Mouse (Mus musculus) liver, embryonic 16.5 days (tissue): ENCODE data around the gene Gm28042. TPM values are rescaled to one million over a fixed set of nuclear protein-coding genes. Genes with fewer than 3 reads are reported as not detected.
A peak's percentile ranks its signal among the peaks of the same experiment; 100 is the strongest.

Experiments used
- ATAC-seq: fragments of 200-750 bp; cut with Nextera tagmentation; 2 replicates; pipeline ENCODE4 v1.8.0; 2017; ENCODE audit warnings: low read depth, mild to moderate bottlenecking, moderate number of reproducible peaks, moderate library complexity
- H3K27ac ChIP-seq: fragments of 300-500 bp; sonication (generic); 2 replicates; pipeline ENCODE4 v1.5.1; 2014; ENCODE audit warnings: mild to moderate bottlenecking, low read length
- H3K27me3 ChIP-seq: fragments of 300-500 bp; sonication (generic); 2 replicates; pipeline ENCODE4 v1.6.1; 2014; ENCODE audit warnings: low read depth, low read length, mixed read lengths; ENCODE audit not compliant: control insufficient read depth, insufficient read depth
- H3K36me3 ChIP-seq: fragments of 300-500 bp; sonication (generic); 2 replicates; pipeline ENCODE4 v1.6.1; 2014; ENCODE audit warnings: mild to moderate bottlenecking; ENCODE audit not compliant: control insufficient read depth, insufficient read depth
- H3K4me1 ChIP-seq: fragments of 300-500 bp; sonication (generic); 2 replicates; pipeline ENCODE4 v1.6.1; 2014; ENCODE audit warnings: low read depth, low read length, mixed read lengths; ENCODE audit not compliant: control insufficient read depth
- H3K4me2 ChIP-seq: fragments of 300-500 bp; sonication (generic); 2 replicates; pipeline ENCODE4 v1.6.1; 2014; ENCODE audit warnings: low read depth, low read length, mixed read lengths
- H3K4me3 ChIP-seq: fragments of 300-500 bp; sonication (generic); 2 replicates; pipeline ENCODE4 v1.5.1; 2014; ENCODE audit warnings: low read depth, mild to moderate bottlenecking, low read length
- H3K9ac ChIP-seq: fragments of 300-500 bp; sonication (generic); 2 replicates; pipeline ENCODE4 v1.6.1; 2014; ENCODE audit warnings: low read depth, low read length
- H3K9me3 ChIP-seq: fragments of 300-500 bp; sonication (generic); replicated peaks from 2 replicates; pipeline ENCODE4 v1.6.1; 2016; ENCODE audit warnings: low read length; ENCODE audit not compliant: control insufficient read depth
- WGBS: fragments of 180-500 bp; shearing (Covaris S2); extraction: QIAGEN DNeasy Blood & Tissue Kit; methylation state at CpG from one replicate; pipeline ENCODE4 v1.1.7; 2014; ENCODE audit not compliant: insufficient replicate concordance; 5-methylcytosine and 5-hydroxymethylcytosine counted together
- polyA plus RNA-seq: library from polyadenylated mRNA; unstranded; fragments of >200 nt; fragmentation: Nextera tagmentation; extraction: Ambion mirVana; gene quantifications from 2 replicates; pipeline ENCODE4 v1.2.1, GENCODE M21; 2015

Gene Gm28042
- polyA plus RNA-seq, 1 experiment from 2014 or later = 1.1 TPM

DNA sequence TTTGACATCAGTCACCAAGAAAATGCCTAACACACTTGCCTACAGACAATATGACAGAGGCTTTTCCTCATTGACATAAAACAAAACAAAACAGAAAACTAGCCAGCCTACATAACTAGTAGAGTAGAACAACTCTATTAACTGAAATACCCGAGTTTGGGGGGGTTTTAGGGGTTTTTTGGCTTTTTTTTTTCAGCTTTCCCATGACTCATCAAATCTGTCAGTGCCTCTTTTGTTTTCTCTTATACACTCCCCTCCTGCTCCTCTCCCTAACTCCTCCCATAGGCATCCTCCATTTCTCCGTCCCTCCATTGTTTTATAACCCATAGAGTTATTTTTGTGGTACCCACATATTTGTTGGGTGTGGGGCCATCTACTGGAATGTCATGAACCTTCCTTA is 33.8 kb upstream of the Gm28042 start:
- H3K4me3 ChIP-seq = no peak overlapping the region
- no peak overlapping the region for H3K9ac ChIP-seq
- H3K36me3 ChIP-seq = no peaks in the 10 kb centered on the region
- H3K27me3 ChIP-seq = no peaks in the 10 kb centered on the region
- H3K4me2 ChIP-seq = no peak overlapping the region
- no peak overlapping the region for H3K27ac ChIP-seq
- H3K9me3 ChIP-seq = no peaks in the 10 kb centered on the region
- no peak for ATAC-seq
- H3K4me1 ChIP-seq = peaks cover 3% of the 10 kb centered on the region
- 40% methylated on average over 2 of the region's 2 CpGs for WGBS

DNA sequence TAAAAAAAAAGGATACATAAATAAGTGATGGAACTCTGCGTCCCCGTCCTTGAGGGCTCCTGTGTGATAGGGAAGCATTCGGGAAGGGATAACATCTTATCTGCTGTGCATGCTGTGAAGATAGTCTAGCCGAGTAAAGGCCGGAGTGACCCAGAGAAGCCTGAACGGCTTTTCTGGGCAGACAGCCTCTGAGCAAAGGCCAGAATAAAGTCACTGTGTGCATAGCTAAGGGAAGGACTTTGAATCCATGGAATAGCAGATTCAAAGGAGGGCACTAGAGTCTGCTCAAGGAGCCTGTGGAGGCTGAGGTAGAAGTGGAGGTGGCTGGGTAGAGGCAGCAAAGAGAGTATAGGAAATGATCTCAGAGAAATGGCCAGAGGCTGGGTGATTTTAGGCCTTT is 32.5 kb upstream of the Gm28042 start:
- ATAC-seq = no peak
- no peaks in the 10 kb centered on the region for H3K27me3 ChIP-seq
- H3K9me3 ChIP-seq = no peaks in the 10 kb centered on the region
- no peak overlapping the region for H3K4me3 ChIP-seq
- H3K4me2 ChIP-seq = no peak overlapping the region
- H3K27ac ChIP-seq = no peak overlapping the region
- 52% methylated on average over 6 of the region's 6 CpGs for WGBS
- peaks cover 3% of the 10 kb centered on the region for H3K4me1 ChIP-seq
- H3K36me3 ChIP-seq = no peaks in the 10 kb centered on the region
- H3K9ac ChIP-seq = no peak overlapping the region

DNA sequence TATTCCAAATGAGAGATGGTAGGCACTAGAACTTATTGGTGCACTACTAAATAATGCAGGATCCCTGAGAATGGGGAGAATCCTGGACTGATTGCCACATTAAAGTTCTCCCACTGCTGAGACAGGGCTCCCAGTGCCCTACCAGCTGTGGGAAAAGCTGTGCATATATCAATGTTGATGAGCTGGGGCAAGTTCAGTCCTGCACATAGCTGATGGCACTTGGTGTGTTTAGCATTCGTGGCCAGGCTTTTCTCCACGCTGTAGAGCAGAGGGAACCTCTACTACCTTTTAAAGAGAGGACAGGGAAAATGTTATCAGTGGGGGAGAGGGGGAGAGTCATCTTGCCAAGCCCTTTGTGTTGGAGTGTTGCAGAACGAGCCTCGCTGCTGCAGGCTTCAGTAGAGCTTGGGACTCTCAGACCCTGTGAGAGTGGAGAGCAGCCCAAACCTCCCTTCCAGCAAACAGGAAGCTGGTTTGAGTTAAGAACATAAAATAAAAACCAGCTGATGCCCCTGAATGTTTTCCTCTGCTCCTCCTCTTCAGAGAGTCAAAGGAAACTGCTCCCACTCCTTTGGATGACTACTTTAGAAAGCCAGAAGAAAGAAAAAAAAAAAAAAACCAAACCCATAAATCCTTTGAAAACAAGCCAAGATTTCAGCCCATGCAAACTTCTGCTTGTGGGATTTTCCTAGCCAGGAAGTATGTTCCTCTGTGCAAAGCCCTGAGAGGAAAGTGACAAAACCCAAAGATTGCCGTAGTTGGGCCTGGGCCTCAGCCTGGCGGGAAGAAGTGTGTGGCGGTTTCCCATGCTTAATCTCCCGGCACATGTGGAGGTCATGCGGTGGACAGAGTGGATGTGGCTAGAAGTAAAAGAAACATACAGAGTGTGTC is 31.7 kb upstream of the Gm28042 start:
- ATAC-seq = no peak
- Histone ChIP-seq H3K27ac (peak overlapping the region; percentile 48), H3K4me1 (peaks cover 3% of the 10 kb centered on the region)

DNA sequence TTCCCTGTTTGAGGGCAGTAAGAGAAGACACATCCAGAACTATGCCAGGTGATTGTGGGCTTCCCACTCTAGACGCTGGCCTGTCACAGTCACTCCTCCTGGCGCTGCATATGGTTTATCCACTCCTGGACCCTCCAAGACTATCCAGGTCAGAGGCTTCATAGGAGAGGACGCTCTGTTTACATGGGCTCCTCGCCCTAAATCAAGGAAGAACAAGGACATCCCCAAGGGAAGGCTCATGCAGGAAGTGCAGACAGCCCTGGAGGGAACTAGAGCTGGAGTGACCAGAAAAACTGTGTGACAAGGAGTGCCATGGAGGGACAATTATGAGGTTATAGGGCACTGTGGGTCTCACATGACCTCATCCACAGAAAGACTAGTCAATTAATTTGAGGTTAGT is 29.9 kb upstream of the Gm28042 start:
- Histone ChIP-seq H3K9ac (no peak overlapping the region), H3K36me3 (no peaks in the 10 kb centered on the region), H3K9me3 (no peaks in the 10 kb centered on the region), H3K4me1 (peaks cover 3% of the 10 kb centered on the region), H3K4me3 (no peak overlapping the region), H3K4me2 (no peak overlapping the region), H3K27me3 (no peaks in the 10 kb centered on the region), H3K27ac (no peak overlapping the region)
- WGBS = 73% methylated on average over 4 of the region's 4 CpGs
- ATAC-seq = no peak

More for the DNA sequence above, 31.7 kb upstream of the Gm28042 start:
- Histone ChIP-seq H3K4me2 (no peak overlapping the region), H3K4me3 (no peak overlapping the region), H3K27me3 (no peaks in the 10 kb centered on the region), H3K9me3 (no peaks in the 10 kb centered on the region), H3K36me3 (no peaks in the 10 kb centered on the region), H3K9ac (no peak overlapping the region)
- WGBS = 40% methylated on average over 9 of the region's 9 CpGs

DNA sequence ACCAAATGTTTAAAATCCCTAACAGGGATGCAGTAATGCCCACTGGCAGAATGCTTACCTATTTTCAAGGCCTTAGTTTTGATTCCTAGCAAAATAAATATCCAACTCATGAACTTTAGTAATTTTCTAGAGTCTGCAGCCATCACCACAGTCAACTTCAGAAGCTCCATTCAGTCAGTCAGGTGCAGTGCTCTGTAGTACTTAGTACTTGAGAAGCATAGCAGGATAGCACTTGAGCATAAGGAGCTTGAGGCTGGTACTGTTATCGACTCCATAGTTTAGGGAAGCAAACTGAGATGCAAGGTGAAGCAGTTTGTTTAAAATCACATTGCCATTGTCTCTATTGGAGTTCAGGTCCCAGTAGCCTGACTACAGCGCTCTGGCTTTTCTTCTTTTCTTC is 27.6 kb upstream of the Gm28042 start:
- Histone ChIP-seq H3K4me1 (peaks cover 3% of the 10 kb centered on the region), H3K36me3 (no peaks in the 10 kb centered on the region), H3K4me2 (no peak overlapping the region), H3K4me3 (no peak overlapping the region), H3K27me3 (no peaks in the 10 kb centered on the region), H3K27ac (no peak overlapping the region), H3K9me3 (no peaks in the 10 kb centered on the region), H3K9ac (no peak overlapping the region)
- WGBS = 67% methylated on average over 2 of the region's 2 CpGs
- ATAC-seq = no peak

DNA sequence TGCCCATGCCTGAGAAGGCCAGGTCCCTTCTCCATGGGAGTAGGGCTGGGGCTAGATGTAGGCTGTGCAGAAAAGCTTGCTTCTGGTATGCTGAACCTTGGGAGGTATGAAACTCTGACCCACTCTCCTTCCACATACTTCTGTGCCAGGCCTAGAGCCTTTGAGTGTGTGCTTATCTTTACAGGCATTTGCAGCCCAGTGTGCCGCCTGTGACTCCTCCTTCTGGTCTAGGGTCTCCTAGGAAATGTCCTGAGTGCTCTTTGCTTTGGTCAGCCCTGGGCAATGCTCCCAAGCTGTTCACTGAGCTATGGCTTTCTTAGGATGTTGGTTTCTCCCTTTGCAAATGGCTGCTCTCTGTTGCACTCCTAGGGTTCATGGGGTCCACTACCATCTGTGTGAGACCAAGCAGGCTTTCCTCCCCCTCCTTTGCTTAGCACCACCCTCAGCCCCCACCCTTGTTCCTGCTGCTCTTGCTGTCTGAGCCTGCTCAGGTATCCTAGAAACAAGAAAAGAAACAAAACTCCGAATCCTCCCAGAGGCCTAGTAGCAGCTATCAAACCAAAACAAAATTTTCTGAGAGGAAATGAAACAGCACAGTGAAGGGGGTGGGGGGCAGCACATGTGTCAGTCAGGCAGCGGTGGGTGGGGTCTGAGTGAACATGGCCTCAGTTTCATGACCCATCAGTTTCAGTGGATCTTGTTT is 26.3 kb upstream of the Gm28042 start:
- Histone ChIP-seq H3K4me3 (no peak overlapping the region), H3K4me1 (no peaks in the 10 kb centered on the region), H3K27ac (no peak overlapping the region), H3K27me3 (no peaks in the 10 kb centered on the region), H3K4me2 (no peak overlapping the region), H3K9me3 (no peaks in the 10 kb centered on the region), H3K36me3 (no peaks in the 10 kb centered on the region), H3K9ac (no peak overlapping the region)
- WGBS = 39% methylated on average over 3 of the region's 3 CpGs
- no peak for ATAC-seq

DNA sequence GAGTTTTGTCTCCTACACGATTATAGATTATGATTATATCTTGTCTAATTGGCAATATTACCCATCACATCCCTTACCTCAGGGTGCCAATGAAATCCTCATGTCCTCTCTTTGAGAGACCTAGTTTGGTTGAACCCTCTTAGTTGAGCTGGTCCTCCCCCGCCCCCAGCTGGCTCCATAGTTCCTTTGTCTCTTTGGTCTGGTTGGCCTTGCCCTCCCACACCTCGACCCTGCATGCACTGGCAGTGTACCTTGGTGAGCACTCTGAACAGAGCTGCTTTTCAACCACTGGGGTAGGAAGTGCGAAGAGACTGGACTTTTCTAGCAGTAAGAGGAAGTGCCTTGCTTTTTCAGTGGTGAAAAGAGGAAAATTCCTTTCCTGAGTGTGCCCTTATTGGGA is 25.3 kb upstream of the Gm28042 start:
- H3K4me1 ChIP-seq = no peaks in the 10 kb centered on the region

DNA sequence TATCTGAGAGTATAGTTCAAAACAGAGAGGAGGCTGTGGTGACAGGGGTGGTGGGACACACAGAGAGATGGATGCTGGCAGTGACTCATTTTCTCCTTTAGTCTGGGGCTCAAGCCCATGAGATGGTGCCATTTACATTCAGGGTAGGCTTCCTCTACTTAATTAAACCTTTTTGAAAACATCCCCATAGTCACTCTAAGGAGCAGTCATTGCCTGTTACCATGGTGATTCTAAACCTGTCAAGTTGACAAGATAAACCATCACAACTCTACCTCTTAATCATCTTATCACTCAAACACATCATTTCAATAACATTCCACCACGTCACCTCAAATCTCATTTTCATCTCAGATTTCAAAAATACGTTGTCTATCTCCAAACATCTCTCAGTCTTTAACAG is 23.3 kb upstream of the Gm28042 start:
- Histone ChIP-seq H3K9ac (no peak overlapping the region), H3K4me2 (no peak overlapping the region), H3K27me3 (no peaks in the 10 kb centered on the region), H3K36me3 (no peaks in the 10 kb centered on the region), H3K4me1 (no peaks in the 10 kb centered on the region), H3K9me3 (no peaks in the 10 kb centered on the region), H3K27ac (no peak overlapping the region), H3K4me3 (no peak overlapping the region)
- WGBS = 61% methylated on average over 2 of the region's 2 CpGs
- ATAC-seq = no peak

More for the DNA sequence above, 25.3 kb upstream of the Gm28042 start:
- 51% methylated on average over 4 of the region's 4 CpGs for WGBS
- H3K27me3 ChIP-seq = no peaks in the 10 kb centered on the region
- no peaks in the 10 kb centered on the region for H3K9me3 ChIP-seq
- no peak for ATAC-seq
- no peaks in the 10 kb centered on the region for H3K36me3 ChIP-seq
- no peak overlapping the region for H3K9ac ChIP-seq
- no peak overlapping the region for H3K27ac ChIP-seq
- no peak overlapping the region for H3K4me2 ChIP-seq
- no peak overlapping the region for H3K4me3 ChIP-seq

DNA sequence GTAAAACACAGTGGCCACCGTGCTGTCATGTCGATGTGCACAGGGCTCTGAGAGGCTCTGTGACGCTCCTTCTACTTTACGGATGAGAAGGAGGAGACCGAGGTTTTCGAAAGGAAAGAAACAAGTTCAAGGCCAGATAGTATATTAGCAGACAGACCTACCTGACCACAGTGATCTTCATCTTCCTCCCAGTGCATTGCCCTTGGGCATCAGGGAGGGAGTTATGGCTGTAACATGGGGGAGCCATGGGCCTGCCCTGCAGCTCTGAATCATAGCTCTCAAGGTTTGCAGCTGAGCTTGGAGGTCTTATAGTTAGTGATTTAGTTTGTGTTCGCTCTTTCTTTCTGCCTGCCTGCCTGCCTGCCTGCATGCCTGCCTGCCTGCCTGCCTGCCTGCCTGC is 20.6 kb upstream of the Gm28042 start:
- H3K27me3 ChIP-seq = no peaks in the 10 kb centered on the region
- H3K27ac ChIP-seq = no peak overlapping the region
- no peaks in the 10 kb centered on the region for H3K36me3 ChIP-seq
- no peak overlapping the region for H3K4me2 ChIP-seq
- no peak overlapping the region for H3K9ac ChIP-seq
- no peaks in the 10 kb centered on the region for H3K9me3 ChIP-seq
- H3K4me1 ChIP-seq = no peaks in the 10 kb centered on the region
- no peak for ATAC-seq
- no peak overlapping the region for H3K4me3 ChIP-seq
- WGBS = 82% methylated on average over 7 of the region's 7 CpGs
